In the genomic region with DNA sequence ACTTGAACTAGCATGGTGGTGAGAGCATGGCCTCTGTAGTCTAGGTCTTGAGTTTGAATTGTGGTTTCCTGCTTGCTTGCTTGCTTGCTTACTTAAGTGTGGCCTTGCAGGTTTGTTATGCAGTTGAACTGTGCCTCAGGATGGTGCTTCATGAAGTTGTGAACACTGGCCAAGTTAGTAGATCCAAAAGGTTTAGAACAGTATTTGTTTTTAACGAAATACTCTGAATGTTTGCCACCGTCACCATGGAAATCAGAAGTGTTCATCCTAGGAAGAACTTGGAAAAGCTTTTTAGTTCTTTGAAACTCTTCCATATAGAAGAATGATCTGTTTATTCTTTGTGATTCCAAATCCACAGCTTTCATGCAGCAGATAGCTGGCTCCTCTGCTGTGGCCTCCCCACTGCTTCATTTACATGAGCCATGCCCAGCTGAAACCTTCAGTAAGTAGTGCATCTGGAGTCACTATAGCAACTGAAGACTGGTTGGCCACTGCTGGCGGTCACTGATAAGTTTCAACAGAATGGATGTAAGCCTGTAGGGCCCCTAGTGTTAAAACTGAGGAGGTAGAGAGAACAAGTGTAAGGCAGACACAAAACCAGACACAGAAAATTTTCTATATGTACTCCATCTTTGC, we compare ENCODE assay signal across 9 mouse cellular contexts. TPM values are rescaled to one million over a fixed set of nuclear protein-coding genes. Genes with fewer than 3 reads are reported as not detected.
DNase-seq lines count a peak whose midpoint lies in the region; ATAC-seq and TF ChIP-seq lines count a peak whose summit lies in the region.
"Had no signal": no experiment of that assay in that cellular context is flagged by ENCODE, and none has a peak within 500 bp of the region (broad histone marks: within the 10 kb centered on the region; RNA-seq: fewer than 3 reads in every experiment).

No protein-coding gene starts in this region.

- DNase-seq in layer of hippocampus, adult 2 months (ENCODE audit: low spot score in 2 of 2): peak in 1 of 2 experiments; percentile 12
- DNase-seq in layer of hippocampus, postnatal 36 days: no peak
- peak; percentile 5 for DNase-seq in embryo, embryonic 11 days
- no peak for DNase-seq in liver, embryonic 11.5 days (ENCODE audit: low spot score)
- DNase-seq in left cerebral cortex, postnatal 36 days (ENCODE audit: low spot score in 2 of 2): no peak
- DNase-seq in spleen, adult 18-20 months: no peak

- 0 out of 2 replicates have a peak, but pooled peaks have one; percentile 13 for TF ChIP-seq CTCF in layer of hippocampus, adult 2 months (conservative IDR thresholded peaks at IDR 0.05)

- intact Hi-C loops in left cerebral cortex, postnatal 36 days (cut with DNase I): no loop called here

- H3K4me1 ChIP-seq in liver, embryonic 11.5 days (replicated peaks; ENCODE audit: control insufficient read depth, insufficient read depth, low read length): peaks cover 6% of the 10 kb centered on the region; the same call in 1 of the 2 replicates
- no peaks in the 10 kb centered on the region for H3K4me1 ChIP-seq in stomach, embryonic 14.5 days (ENCODE audit: control insufficient read depth, insufficient read depth, low read length)
- H3K4me1 ChIP-seq: embryonic facial prominence, embryonic 13.5 days; limb, embryonic 12.5 days had no signal

- peak overlapping the region; percentile 21 for H3K27ac ChIP-seq in layer of hippocampus, adult 2 months
- H3K27ac ChIP-seq in liver, embryonic 11.5 days (ENCODE audit: low read depth, low read length): no peak overlapping the region
- H3K27ac ChIP-seq in stomach, embryonic 14.5 days (ENCODE audit: low read length): no peak overlapping the region
- H3K27ac ChIP-seq: embryonic facial prominence, embryonic 13.5 days; limb, embryonic 12.5 days had no signal

- no peak overlapping the region for H3K4me3 ChIP-seq in layer of hippocampus, adult 2 months
- no peak overlapping the region for H3K4me3 ChIP-seq in liver, embryonic 11.5 days (ENCODE audit: low read depth, low read length)
- H3K4me3 ChIP-seq in stomach, embryonic 14.5 days (ENCODE audit: low read depth, low read length): no peak overlapping the region
- H3K4me3 ChIP-seq: embryonic facial prominence, embryonic 13.5 days; limb, embryonic 12.5 days had no signal

- peak; percentile 99 for ATAC-seq in liver, embryonic 11.5 days (replicated peaks; ENCODE audit: low FRiP score)
- peak; percentile 61; the same call in 1 of the 2 replicates for ATAC-seq in stomach, embryonic 14.5 days (ENCODE audit: insufficient number of reproducible peaks, insufficient read depth, low FRiP score, low read depth)

- H3K27me3 ChIP-seq in liver, embryonic 11.5 days (replicated peaks; ENCODE audit: control insufficient read depth, insufficient read depth, low read length): no peaks in the 10 kb centered on the region
- no peaks in the 10 kb centered on the region for H3K27me3 ChIP-seq in stomach, embryonic 14.5 days (ENCODE audit: control insufficient read depth, insufficient read depth, low read length)
- H3K27me3 ChIP-seq: embryonic facial prominence, embryonic 13.5 days; limb, embryonic 12.5 days had no signal

- H3K36me3 ChIP-seq in liver, embryonic 11.5 days (ENCODE audit: control insufficient read depth, insufficient read depth, low read length): peaks cover 29% of the 10 kb centered on the region
- H3K36me3 ChIP-seq in stomach, embryonic 14.5 days (ENCODE audit: control insufficient read depth, insufficient read depth, low read length): peaks cover 72% of the 10 kb centered on the region

- no peaks in the 10 kb centered on the region for H3K9me3 ChIP-seq in liver, embryonic 11.5 days (ENCODE audit: control insufficient read depth, low read length)
- no peaks in the 10 kb centered on the region for H3K9me3 ChIP-seq in stomach, embryonic 14.5 days (ENCODE audit: control insufficient read depth, low read depth, low read length)

- WGBS in liver, embryonic 11.5 days: 69% methylated on average over 3 of the region's 3 CpGs
- 70% methylated on average over 3 of the region's 3 CpGs for WGBS in stomach, embryonic 14.5 days

- no peak overlapping the region for H3K4me2 ChIP-seq in liver, embryonic 11.5 days
- no peak overlapping the region for H3K4me2 ChIP-seq in stomach, embryonic 14.5 days (replicated peaks; ENCODE audit: low read depth, low read length)
- H3K4me2 ChIP-seq: embryonic facial prominence, embryonic 13.5 days; limb, embryonic 12.5 days had no signal

- H3K9ac ChIP-seq in liver, embryonic 11.5 days (ENCODE audit: low read depth, low read length): no peak overlapping the region; the same call in 1 of the 2 replicates
- no peak overlapping the region for H3K9ac ChIP-seq in stomach, embryonic 14.5 days (replicated peaks; ENCODE audit: low read depth, low read length)
- H3K9ac ChIP-seq: embryonic facial prominence, embryonic 13.5 days; limb, embryonic 12.5 days had no signal

RNA-seq across cellular contexts. Expression of a gene that starts 28.7 kb away (rescaled TPM):
- 10 to 100 TPM; 38.7 to 42.3 TPM for total RNA-seq in layer of hippocampus, adult 2 months (2021)
- 10 to 100 TPM; 36.4 to 45.5 TPM for total RNA-seq in layer of hippocampus, postnatal 36 days (2021)
- 26.3 and 26.8 TPM in 2 replicates for polyA plus RNA-seq in liver, embryonic 11.5 days (2014; fragmentation: Nextera tagmentation; extraction: Ambion mirVana)
- polyA plus RNA-seq in stomach, embryonic 14.5 days (2014; fragmentation: Nextera tagmentation; extraction: Ambion mirVana): 44.1 and 45.3 TPM in 2 replicates
- total RNA-seq in left cerebral cortex, postnatal 36 days (2021): 10 to 100 TPM; 28.9 to 41.3 TPM
